Mouse (Mus musculus): Measurements from ENCODE around the gene Kdm2a. TPM values are rescaled to one million over a fixed set of nuclear protein-coding genes. Genes with fewer than 3 reads are reported as not detected.

Kdm2a gene
- total RNA-seq, 2 experiments from 2014 or later: 35.3 to 44.0 TPM

GRCm38 (mm10) chr19:4333100-4333775, 64.8 kb downstream of the Kdm2a start:
- intact Hi-C loops (cut with DNase I): no loop called here
- DNase-seq (ENCODE audit: low spot score): no peak

GRCm38 (mm10) chr19:4332653-4333052, 65.4 kb downstream of the Kdm2a start:
- DNase-seq (ENCODE audit: low spot score): no peak
- intact Hi-C loops (cut with DNase I): no loop called here

- DNase-seq (ENCODE audit: low spot score): no peak
- intact Hi-C loops (cut with DNase I): no loop called here
These were observed 66.8 kb downstream of the Kdm2a start for GRCm38 (mm10) chr19:4331273-4331672.

GRCm38 (mm10) chr19:4330603-4331002, 67.5 kb downstream of the Kdm2a start:
- no peak for DNase-seq (ENCODE audit: low spot score)
- intact Hi-C loops (cut with DNase I): no loop called here

- DNase-seq (ENCODE audit: low spot score): no peak
- intact Hi-C loops (cut with DNase I): no loop called here
These were observed 69.3 kb downstream of the Kdm2a start for GRCm38 (mm10) chr19:4328737-4329304.

- intact Hi-C loops (cut with DNase I): no loop called here
- DNase-seq (ENCODE audit: low spot score): no peak
These were observed 71.2 kb downstream of the Kdm2a start for GRCm38 (mm10) chr19:4326881-4327280.

- DNase-seq (ENCODE audit: low spot score): no peak
- intact Hi-C loops (cut with DNase I): no loop called here
These were observed 72.0 kb downstream of the Kdm2a start for GRCm38 (mm10) chr19:4326106-4326505.

- intact Hi-C loops (cut with DNase I): no loop called here
- DNase-seq (ENCODE audit: low spot score): no peak
These were observed 76.0 kb downstream of the Kdm2a start for GRCm38 (mm10) chr19:4322134-4322533.

GRCm38 (mm10) chr19:4321622-4322021, 76.5 kb downstream of the Kdm2a start:
- intact Hi-C loops (cut with DNase I): no loop called here
- no peak for DNase-seq (ENCODE audit: low spot score)

GRCm38 (mm10) chr19:4319272-4319671, 78.8 kb downstream of the Kdm2a start:
- no peak for DNase-seq (ENCODE audit: low spot score)
- intact Hi-C loops (cut with DNase I): no loop called here

- DNase-seq (ENCODE audit: low spot score): no peak
- intact Hi-C loops (cut with DNase I): no loop called here
These were observed 80.9 kb downstream of the Kdm2a start for GRCm38 (mm10) chr19:4317181-4317580.

- DNase-seq (ENCODE audit: low spot score): no peak
- intact Hi-C loops (cut with DNase I): no loop called here
These were observed 82.7 kb downstream of the Kdm2a start for GRCm38 (mm10) chr19:4315223-4315944.

GRCm38 (mm10) chr19:4309776-4310185, 88.3 kb downstream of the Kdm2a start:
- intact Hi-C loops (cut with DNase I): loop anchor here (5.0 kb wide), 1 partner anchor 102 kb away; no protein-coding TSS in a partner anchor
- DNase-seq (ENCODE audit: low spot score): no peak

- no peak for DNase-seq (ENCODE audit: low spot score)
- intact Hi-C loops (cut with DNase I): loop anchor here (5.0 kb wide), 1 partner anchor 102 kb away; no protein-coding TSS in a partner anchor
These were observed 88.8 kb downstream of the Kdm2a start for GRCm38 (mm10) chr19:4309302-4309701.

GRCm38 (mm10) chr19:4306190-4306577, 91.9 kb downstream of the Kdm2a start, which contains the start of gene Grk2:
TSS of gene Grk2 (minus strand) at chr19:4306222.
- DNase-seq (ENCODE audit: low spot score): peak; percentile 70
- intact Hi-C loops (cut with DNase I): loop anchor here (5.0 kb wide), 1 partner anchor 99 kb away; no protein-coding TSS in a partner anchor

GRCm38 (mm10) chr19:4305491-4306189, 92.4 kb downstream of the Kdm2a start:
- intact Hi-C loops (cut with DNase I): loop anchor here (2.0 to 5.0 kb wide), 2 partner anchors 21 to 98 kb away; no protein-coding TSS in a partner anchor
- DNase-seq (ENCODE audit: low spot score): no peak

- intact Hi-C loops (cut with DNase I): loop anchor here (2.0 to 5.0 kb wide), 2 partner anchors 20 to 98 kb away; no protein-coding TSS in a partner anchor
- no peak for DNase-seq (ENCODE audit: low spot score)
These were observed 93.2 kb downstream of the Kdm2a start for GRCm38 (mm10) chr19:4304871-4305321.

- intact Hi-C loops (cut with DNase I): loop anchor here (2.0 kb wide), 1 partner anchor 20 kb away; no protein-coding TSS in a partner anchor
- no peak for DNase-seq (ENCODE audit: low spot score)
These were observed 93.7 kb downstream of the Kdm2a start for GRCm38 (mm10) chr19:4304251-4304821.

GRCm38 (mm10) chr19:4303640-4303995, 94.5 kb downstream of the Kdm2a start:
- DNase-seq (ENCODE audit: low spot score): no peak
- intact Hi-C loops (cut with DNase I): no loop called here
